Mouse (Mus musculus): ENCODE measurements at regions not wholly inside any gene's neighbourhood (a gene's known extent, or its start where the extent isn't known, plus 50 kb on each side); places are given as distances from the start of the nearest gene placed in this dataset.

- H3K4me1 ChIP-seq, result 0 out of 2 replicates have a peak, but pooled peaks cover 6% of the 10 kb centered on the region
- WGBS, result 77% methylated on average over 6 of the region's 6 CpGs
- no peak overlapping the region for H3K27ac ChIP-seq
- H3K36me3 ChIP-seq, result no peaks in the 10 kb centered on the region
- no peak for ATAC-seq (ENCODE audit: insufficient number of reproducible peaks, insufficient read depth, low FRiP score, low TSS enrichment)
- H3K9ac ChIP-seq, result no peak overlapping the region
- H3K27me3 ChIP-seq, result no peaks in the 10 kb centered on the region
- H3K9me3 ChIP-seq, result no peaks in the 10 kb centered on the region
- H3K4me3 ChIP-seq, result no peak overlapping the region
- no peak overlapping the region for H3K4me2 ChIP-seq (replicated peaks)
Observed at GRCm38 (mm10) chr12:71456900-71457299, 147.2 kb downstream of the Dact1 start.

GRCm38 (mm10) chr12:71458559-71459176, 149.0 kb downstream of the Dact1 start:
- Histone ChIP-seq H3K9me3 (no peaks in the 10 kb centered on the region), H3K27ac (no peak overlapping the region), H3K27me3 (no peaks in the 10 kb centered on the region), H3K4me2 (replicated peaks) (no peak overlapping the region), H3K4me1 (0 out of 2 replicates have a peak, but pooled peaks cover 6% of the 10 kb centered on the region), H3K36me3 (no peaks in the 10 kb centered on the region), H3K4me3 (no peak overlapping the region), H3K9ac (no peak overlapping the region)
- peak; percentile 35; the same call in 1 of the 2 replicates for ATAC-seq (ENCODE audit: insufficient number of reproducible peaks, insufficient read depth, low FRiP score, low TSS enrichment)
- WGBS, result 54% methylated on average over 12 of the region's 12 CpGs

DNA sequence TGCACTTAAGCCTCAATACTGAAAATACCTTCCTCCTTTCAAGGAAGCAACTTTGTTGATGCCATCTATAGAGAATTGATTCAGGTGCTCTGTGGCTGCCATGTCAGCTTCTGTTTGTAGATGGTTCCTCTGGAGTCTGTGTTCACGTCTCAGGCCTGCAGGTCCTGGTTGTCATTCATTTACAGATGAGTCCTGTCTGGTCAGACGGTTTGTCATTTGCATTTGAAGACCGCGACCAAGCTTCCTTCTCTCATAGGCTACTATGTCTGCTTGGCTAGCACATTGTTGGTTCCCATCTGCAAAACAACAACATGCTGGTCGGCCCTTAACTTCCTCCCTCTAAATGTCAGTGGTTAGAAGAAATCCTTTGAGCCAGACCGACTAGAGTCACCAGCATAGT, 151.0 kb downstream of the Dact1 start:
- no peaks in the 10 kb centered on the region for H3K9me3 ChIP-seq
- no peak overlapping the region for H3K4me3 ChIP-seq
- WGBS, result 61% methylated on average over 6 of the region's 6 CpGs
- H3K4me1 ChIP-seq, result no peaks in the 10 kb centered on the region
- no peak overlapping the region for H3K27ac ChIP-seq
- no peaks in the 10 kb centered on the region for H3K36me3 ChIP-seq
- no peak overlapping the region for H3K9ac ChIP-seq
- H3K4me2 ChIP-seq (replicated peaks), result no peak overlapping the region
- no peak for ATAC-seq (ENCODE audit: insufficient number of reproducible peaks, insufficient read depth, low FRiP score, low TSS enrichment)
- no peaks in the 10 kb centered on the region for H3K27me3 ChIP-seq

DNA sequence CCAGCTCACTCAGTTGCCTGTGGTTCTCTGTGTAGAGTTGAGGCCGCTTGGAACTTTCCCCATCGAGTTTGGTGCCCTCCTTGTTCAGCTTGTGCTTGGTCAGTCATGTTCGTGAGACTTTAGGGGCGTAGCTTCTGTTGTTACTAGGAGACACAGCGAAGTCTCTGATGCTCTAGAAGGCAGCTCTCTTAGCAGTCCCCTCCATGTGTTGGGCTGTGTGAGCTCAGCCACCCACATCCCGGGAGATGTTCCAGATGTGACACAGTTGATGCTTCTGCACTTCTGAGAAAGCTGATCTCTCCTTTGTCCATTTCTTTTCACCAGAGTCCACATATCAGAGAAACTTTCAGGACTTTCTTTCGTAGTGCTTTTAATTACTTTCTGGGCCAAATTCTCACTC, 158.1 kb downstream of the Dact1 start:
- H3K9ac ChIP-seq, result no peak overlapping the region
- H3K4me1 ChIP-seq, result peaks cover 12% of the 10 kb centered on the region; the same call in 1 of the 2 replicates
- H3K4me2 ChIP-seq (replicated peaks), result no peak overlapping the region
- H3K36me3 ChIP-seq, result no peaks in the 10 kb centered on the region
- ATAC-seq (ENCODE audit: insufficient number of reproducible peaks, insufficient read depth, low FRiP score, low TSS enrichment), result no peak
- no peak overlapping the region for H3K4me3 ChIP-seq
- no peaks in the 10 kb centered on the region for H3K27me3 ChIP-seq
- 0 out of 2 replicates have a peak overlapping the region, but pooled peaks have one; percentile 6 for H3K27ac ChIP-seq
- no peaks in the 10 kb centered on the region for H3K9me3 ChIP-seq
- 80% methylated on average over 7 of the region's 7 CpGs for WGBS

DNA sequence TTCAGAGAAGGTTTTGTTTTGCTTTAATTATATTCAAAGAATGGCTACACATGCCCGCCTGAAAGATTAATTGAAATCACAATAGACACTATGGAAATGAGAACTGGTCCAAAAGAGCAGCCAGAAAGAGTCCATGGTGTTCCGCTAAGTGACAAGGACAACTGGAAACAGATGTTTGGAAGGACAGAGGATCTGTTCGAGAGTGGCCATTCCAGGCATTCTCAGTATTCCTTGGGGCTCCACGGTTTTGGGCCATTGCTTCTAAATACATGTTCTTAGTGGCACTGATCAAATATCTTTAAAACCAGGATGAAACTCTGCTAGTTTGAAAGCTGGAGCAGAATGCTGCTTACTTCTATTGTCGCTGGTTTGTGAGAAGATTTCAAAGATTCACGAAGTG, 158.6 kb downstream of the Dact1 start:
- H3K4me3 ChIP-seq, result no peak overlapping the region
- H3K9ac ChIP-seq, result no peak overlapping the region
- WGBS, result 30% methylated on average over 6 of the region's 6 CpGs
- H3K27ac ChIP-seq, result no peak overlapping the region
- peaks cover 12% of the 10 kb centered on the region; the same call in 1 of the 2 replicates for H3K4me1 ChIP-seq
- no peak for ATAC-seq (ENCODE audit: insufficient number of reproducible peaks, insufficient read depth, low FRiP score, low TSS enrichment)
- H3K27me3 ChIP-seq, result no peaks in the 10 kb centered on the region
- H3K9me3 ChIP-seq, result no peaks in the 10 kb centered on the region
- no peak overlapping the region for H3K4me2 ChIP-seq (replicated peaks)
- H3K36me3 ChIP-seq, result no peaks in the 10 kb centered on the region

GRCm38 (mm10) chr12:71470983-71471715, 161.5 kb downstream of the Dact1 start:
- Histone ChIP-seq H3K9ac (no peak overlapping the region), H3K4me1 (peaks cover 15% of the 10 kb centered on the region; the same call in 1 of the 2 replicates), H3K27me3 (no peaks in the 10 kb centered on the region), H3K9me3 (no peaks in the 10 kb centered on the region), H3K27ac (peak overlapping the region; percentile 47; the same call in 1 of the 2 replicates), H3K4me2 (replicated peaks) (no peak overlapping the region), H3K4me3 (no peak overlapping the region), H3K36me3 (no peaks in the 10 kb centered on the region)
- ATAC-seq (ENCODE audit: insufficient number of reproducible peaks, insufficient read depth, low FRiP score, low TSS enrichment), result no peak
- WGBS, result 60% methylated on average over 13 of the region's 13 CpGs

- no peaks in the 10 kb centered on the region for H3K9me3 ChIP-seq
- H3K27ac ChIP-seq, result peak overlapping the region; percentile 47; the same call in 1 of the 2 replicates
- no peak overlapping the region for H3K9ac ChIP-seq
- H3K27me3 ChIP-seq, result no peaks in the 10 kb centered on the region
- no peak overlapping the region for H3K4me2 ChIP-seq (replicated peaks)
- WGBS, result 87% methylated on average over 4 of the region's 4 CpGs
- H3K36me3 ChIP-seq, result no peaks in the 10 kb centered on the region
- H3K4me1 ChIP-seq, result peaks cover 15% of the 10 kb centered on the region; the same call in 1 of the 2 replicates
- no peak for ATAC-seq (ENCODE audit: insufficient number of reproducible peaks, insufficient read depth, low FRiP score, low TSS enrichment)
- no peak overlapping the region for H3K4me3 ChIP-seq
Observed at GRCm38 (mm10) chr12:71471720-71472119, 162.0 kb downstream of the Dact1 start.

GRCm38 (mm10) chr12:71476238-71476637, 166.6 kb downstream of the Dact1 start:
- no peak overlapping the region for H3K27ac ChIP-seq

DNA sequence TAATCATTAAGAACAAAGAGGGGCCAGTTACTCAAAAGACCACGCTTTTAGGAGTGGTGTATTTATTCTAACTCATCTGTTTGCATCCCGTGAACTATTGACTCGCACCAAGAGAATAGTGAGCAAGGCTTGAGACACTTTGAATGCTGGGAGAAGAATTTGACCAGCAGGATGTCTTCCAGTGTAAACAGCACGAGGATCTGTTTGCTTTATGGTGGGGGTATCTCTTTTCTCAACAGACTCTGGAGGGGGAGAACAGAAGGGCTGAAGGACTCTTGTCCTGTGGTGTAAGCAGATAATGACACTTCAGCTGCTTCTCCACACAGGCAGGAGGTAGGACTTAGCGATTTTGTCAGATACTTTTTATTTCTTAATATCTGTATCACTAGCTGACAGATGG, 168.0 kb downstream of the Dact1 start:
- WGBS, result 44% methylated on average over 5 of the region's 5 CpGs

More at GRCm38 (mm10) chr12:71476238-71476637, 166.6 kb downstream of the Dact1 start:
- Histone ChIP-seq H3K27me3 (no peaks in the 10 kb centered on the region), H3K4me2 (replicated peaks) (no peak overlapping the region), H3K4me3 (no peak overlapping the region), H3K36me3 (no peaks in the 10 kb centered on the region), H3K4me1 (peaks cover 13% of the 10 kb centered on the region), H3K9me3 (no peaks in the 10 kb centered on the region), H3K9ac (no peak overlapping the region)
- no peak for ATAC-seq (ENCODE audit: insufficient number of reproducible peaks, insufficient read depth, low FRiP score, low TSS enrichment)
- 59% methylated on average over 4 of the region's 4 CpGs for WGBS

GRCm38 (mm10) chr12:71481371-71481770, 171.7 kb downstream of the Dact1 start:
- H3K4me1 ChIP-seq, result peaks cover 29% of the 10 kb centered on the region
- WGBS, result 58% methylated on average over 6 of the region's 6 CpGs
- H3K27ac ChIP-seq, result peak overlapping the region; percentile 66; the same call in 1 of the 2 replicates
- H3K27me3 ChIP-seq, result no peaks in the 10 kb centered on the region
- no peaks in the 10 kb centered on the region for H3K9me3 ChIP-seq
- no peak overlapping the region for H3K9ac ChIP-seq
- no peaks in the 10 kb centered on the region for H3K36me3 ChIP-seq
- no peak overlapping the region for H3K4me3 ChIP-seq
- no peak for ATAC-seq (ENCODE audit: insufficient number of reproducible peaks, insufficient read depth, low FRiP score, low TSS enrichment)
- H3K4me2 ChIP-seq (replicated peaks), result no peak overlapping the region

More for the DNA sequence above, 168.0 kb downstream of the Dact1 start:
- no peak overlapping the region for H3K4me2 ChIP-seq (replicated peaks)
- H3K9me3 ChIP-seq, result no peaks in the 10 kb centered on the region
- H3K27me3 ChIP-seq, result no peaks in the 10 kb centered on the region
- peaks cover 25% of the 10 kb centered on the region for H3K4me1 ChIP-seq
- ATAC-seq (ENCODE audit: insufficient number of reproducible peaks, insufficient read depth, low FRiP score, low TSS enrichment), result no peak
- no peaks in the 10 kb centered on the region for H3K36me3 ChIP-seq
- H3K9ac ChIP-seq, result no peak overlapping the region
- H3K4me3 ChIP-seq, result no peak overlapping the region
- no peak overlapping the region for H3K27ac ChIP-seq

GRCm38 (mm10) chr12:71481899-71482593, 172.4 kb downstream of the Dact1 start:
- H3K27ac ChIP-seq, result peak overlapping the region; percentile 66
- H3K4me3 ChIP-seq, result no peak overlapping the region
- WGBS, result 27% methylated on average over 9 of the region's 9 CpGs
- H3K9me3 ChIP-seq, result no peaks in the 10 kb centered on the region
- no peaks in the 10 kb centered on the region for H3K36me3 ChIP-seq
- peaks cover 29% of the 10 kb centered on the region for H3K4me1 ChIP-seq
- H3K9ac ChIP-seq, result no peak overlapping the region
- no peaks in the 10 kb centered on the region for H3K27me3 ChIP-seq
- H3K4me2 ChIP-seq (replicated peaks), result no peak overlapping the region
- peak; percentile 23; the same call in 1 of the 2 replicates for ATAC-seq (ENCODE audit: insufficient number of reproducible peaks, insufficient read depth, low FRiP score, low TSS enrichment)
